Mouse (Mus musculus) olfactory bulb, adult 2 months (tissue): ENCODE results near the gene Slc12a5.

Experiments
- CTCF ChIP-seq: fragments of 200-500 bp; IDR thresholded peaks from 2 replicates; pipeline ENCODE4 v1.5.1; 2012; ENCODE audit warnings: low read depth, mild to moderate bottlenecking, low read length, moderate library complexity; ENCODE audit not compliant: insufficient read depth
- POLR2A ChIP-seq: fragments of 200-500 bp; IDR thresholded peaks from 2 replicates; pipeline ENCODE4 v1.6.1; 2012; ENCODE audit warnings: mild to moderate bottlenecking, low read depth, low read length, moderate library complexity; ENCODE audit not compliant: insufficient read depth

GRCm38 (mm10) chr2:164996848-164997720 lies 36.5 kb downstream of the Slc12a5 start:
- TF ChIP-seq CTCF (no peak), POLR2A (no peak)
